Mouse (Mus musculus): ENCODE results near the gene Zdhhc1.

DNA sequence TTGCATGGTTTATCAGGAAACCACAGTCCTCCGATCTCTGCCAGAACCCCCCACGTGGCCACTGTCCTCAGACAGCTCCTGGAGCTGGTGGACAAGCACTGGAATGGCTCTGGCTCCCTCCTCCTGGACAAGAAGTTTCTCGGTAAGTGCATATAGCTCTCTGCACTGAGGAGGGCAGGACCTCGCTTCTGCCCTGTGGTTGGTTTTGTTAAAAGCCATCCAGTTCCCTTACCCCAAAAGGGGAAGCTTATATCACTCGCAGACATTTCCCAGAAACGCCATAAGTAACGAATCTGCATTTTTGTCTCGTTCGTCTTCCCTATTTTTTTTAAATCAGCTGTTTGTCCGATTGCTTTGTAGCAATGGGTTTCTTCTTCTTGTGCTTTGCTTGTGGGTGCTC lies 41.5 kb downstream of the Zdhhc1 start:
- TF ChIP-seq CTCF (IDR thresholded peaks at IDR 0.05) (no peak), POLR2A (IDR thresholded peaks at IDR 0.05; ENCODE audit: insufficient read depth, low read depth, low read length) (no peak)
